Mouse (Mus musculus) midbrain, embryonic 11.5 days (tissue): ENCODE measurements around the gene Btaf1. TPM values are rescaled to one million over a fixed set of nuclear protein-coding genes. Genes with fewer than 3 reads are reported as not detected.

Experiments
- ATAC-seq: fragments of 200-750 bp; cut with Nextera tagmentation; 2 replicates; pipeline ENCODE4 v1.8.0; 2017; ENCODE audit warnings: moderate TSS enrichment, moderate library complexity; ENCODE audit not compliant: low FRiP score
- DNase-seq: peaks from one replicate; pipeline ENCODE4 v3.0.0; 2015; ENCODE audit warnings: low spot score; ENCODE audit errors: missing footprints
- H3K27ac ChIP-seq: fragments of 300-500 bp; sonication (generic); 2 replicates; pipeline ENCODE4 v1.5.1; 2014; ENCODE audit warnings: low read depth, low read length
- H3K27me3 ChIP-seq: fragments of 300-500 bp; sonication (generic); 2 replicates; pipeline ENCODE4 v1.6.1; 2014; ENCODE audit warnings: mild to moderate bottlenecking, low read length, moderate library complexity, mixed read lengths; ENCODE audit not compliant: control insufficient read depth, insufficient read depth
- H3K36me3 ChIP-seq: fragments of 300-500 bp; sonication (generic); 2 replicates; pipeline ENCODE4 v1.6.1; 2014; ENCODE audit warnings: mild to moderate bottlenecking, low read length, moderate library complexity, mixed read lengths; ENCODE audit not compliant: control insufficient read depth, insufficient read depth
- H3K4me1 ChIP-seq: fragments of 300-500 bp; sonication (generic); 2 replicates; pipeline ENCODE4 v1.6.1; 2014; ENCODE audit warnings: low read length; ENCODE audit not compliant: control insufficient read depth, insufficient read depth
- H3K4me2 ChIP-seq: fragments of 300-500 bp; sonication (generic); 2 replicates; pipeline ENCODE4 v1.6.1; 2014; ENCODE audit warnings: mild to moderate bottlenecking, moderate library complexity
- H3K4me3 ChIP-seq: fragments of 300-500 bp; sonication (generic); 2 replicates; pipeline ENCODE4 v1.5.1; 2014; ENCODE audit warnings: low read depth, low read length
- H3K9ac ChIP-seq: fragments of 300-500 bp; sonication (generic); 2 replicates; pipeline ENCODE4 v1.6.1; 2014; ENCODE audit warnings: low read length
- H3K9me3 ChIP-seq: fragments of 300-500 bp; sonication (generic); 2 replicates; pipeline ENCODE4 v1.6.1; 2016; ENCODE audit warnings: low read length; ENCODE audit not compliant: control insufficient read depth
- WGBS: fragments of 180-500 bp; shearing (Covaris S2); extraction: QIAGEN DNeasy Blood & Tissue Kit; methylation state at CpG from one replicate; pipeline ENCODE4 v1.1.7; 2014; 5-methylcytosine and 5-hydroxymethylcytosine counted together
- polyA plus RNA-seq: library from polyadenylated mRNA; unstranded; fragments of >200 nt; fragmentation: Nextera tagmentation; extraction: Ambion mirVana; gene quantifications from 2 replicates; pipeline ENCODE4 v1.2.1, GENCODE M21; 2014

The Btaf1 gene
- polyA plus RNA-seq, 1 experiment from 2014 or later, result 20.9 TPM

- H3K4me1 ChIP-seq, result no peaks in the 10 kb centered on the region
- WGBS, result 77% methylated on average over 4 of the region's 4 CpGs
- H3K36me3 ChIP-seq, result no peaks in the 10 kb centered on the region
- ATAC-seq (no peak), DNase-seq (peak; percentile 88)
- H3K9ac ChIP-seq, result no peak overlapping the region
- H3K27me3 ChIP-seq, result no peaks in the 10 kb centered on the region
- H3K4me3 ChIP-seq, result no peak overlapping the region
- no peaks in the 10 kb centered on the region for H3K9me3 ChIP-seq
- H3K4me2 ChIP-seq, result no peak overlapping the region
- H3K27ac ChIP-seq, result no peak overlapping the region
These were observed 124.9 kb downstream of the Btaf1 start for GRCm38 (mm10) chr19:37050643-37051345.

- H3K27me3 ChIP-seq, result no peaks in the 10 kb centered on the region
- H3K4me3 ChIP-seq, result no peak overlapping the region
- H3K4me2 ChIP-seq, result no peak overlapping the region
- ATAC-seq (no peak), DNase-seq (no peak)
- no peaks in the 10 kb centered on the region for H3K4me1 ChIP-seq
- H3K27ac ChIP-seq, result no peak overlapping the region
- WGBS, result 91% methylated on average over 4 of the region's 4 CpGs
- H3K9me3 ChIP-seq, result no peaks in the 10 kb centered on the region
- H3K36me3 ChIP-seq, result no peaks in the 10 kb centered on the region
- H3K9ac ChIP-seq, result no peak overlapping the region
These were observed 130.2 kb downstream of the Btaf1 start for GRCm38 (mm10) chr19:37055976-37056556.

GRCm38 (mm10) chr19:37057161-37057905 is 131.5 kb downstream of the Btaf1 start:
- 75% methylated on average over 8 of the region's 8 CpGs for WGBS
- H3K4me3 ChIP-seq, result no peak overlapping the region

GRCm38 (mm10) chr19:37059623-37060022 is 133.7 kb downstream of the Btaf1 start:
- Histone ChIP-seq H3K4me2 (no peak overlapping the region), H3K9ac (no peak overlapping the region), H3K27ac (no peak overlapping the region), H3K36me3 (no peaks in the 10 kb centered on the region), H3K27me3 (no peaks in the 10 kb centered on the region), H3K4me3 (no peak overlapping the region), H3K4me1 (no peaks in the 10 kb centered on the region), H3K9me3 (no peaks in the 10 kb centered on the region)
- 71% methylated on average over 2 of the region's 2 CpGs for WGBS
- ATAC-seq, result no peak
- DNase-seq, result no peak

More at GRCm38 (mm10) chr19:37057161-37057905, 131.5 kb downstream of the Btaf1 start:
- no peak overlapping the region for H3K4me2 ChIP-seq
- no peak overlapping the region for H3K9ac ChIP-seq
- ATAC-seq (no peak), DNase-seq (no peak)
- no peaks in the 10 kb centered on the region for H3K36me3 ChIP-seq
- no peaks in the 10 kb centered on the region for H3K4me1 ChIP-seq
- H3K27me3 ChIP-seq, result no peaks in the 10 kb centered on the region
- no peak overlapping the region for H3K27ac ChIP-seq
- H3K9me3 ChIP-seq, result no peaks in the 10 kb centered on the region

- no peak overlapping the region for H3K4me3 ChIP-seq
- no peak for DNase-seq
- 93% methylated on average over 4 of the region's 4 CpGs for WGBS
- no peaks in the 10 kb centered on the region for H3K9me3 ChIP-seq
- H3K36me3 ChIP-seq, result no peaks in the 10 kb centered on the region
- H3K9ac ChIP-seq, result no peak overlapping the region
- no peak overlapping the region for H3K27ac ChIP-seq
- no peak for ATAC-seq
- no peaks in the 10 kb centered on the region for H3K27me3 ChIP-seq
- no peaks in the 10 kb centered on the region for H3K4me1 ChIP-seq
- no peak overlapping the region for H3K4me2 ChIP-seq
These were observed 134.2 kb downstream of the Btaf1 start for GRCm38 (mm10) chr19:37060078-37060477.

Other genes starting within 250 kb of the Btaf1 start
- gene Ppp1r3c, start 189.4 kb upstream of the Btaf1 start, polyA plus RNA-seq, result 2.2 and 2.3 TPM in 2 replicates
- gene Tnks2, start 91.8 kb upstream of the Btaf1 start, polyA plus RNA-seq, result 76.3 and 81.3 TPM in 2 replicates
- 41.8 and 45.9 TPM in 2 replicates for gene Fgfbp3, start 6.5 kb upstream of the Btaf1 start, polyA plus RNA-seq